Mouse (Mus musculus) lung, adult 10 weeks (tissue): ENCODE measurements around the gene Gucy1b1. TPM values are rescaled to one million over a fixed set of nuclear protein-coding genes. Genes with fewer than 3 reads are reported as not detected.

Source experiments
- polyA plus RNA-seq: library from polyadenylated mRNA; stranded (reverse); fragments of 350-450 nt; fragmentation: Illumina TruSeq; extraction: RNeasy Lipid Tissue Mini Kit (QIAGEN cat#74804); gene quantifications from one replicate; pipeline ENCODE4 v1.2.3, GENCODE M21; 2014; ENCODE audit warnings: low read depth, low replicate concordance; ENCODE audit not compliant: insufficient read depth

Gucy1b1 gene
- 57.9 TPM for polyA plus RNA-seq

DNA sequence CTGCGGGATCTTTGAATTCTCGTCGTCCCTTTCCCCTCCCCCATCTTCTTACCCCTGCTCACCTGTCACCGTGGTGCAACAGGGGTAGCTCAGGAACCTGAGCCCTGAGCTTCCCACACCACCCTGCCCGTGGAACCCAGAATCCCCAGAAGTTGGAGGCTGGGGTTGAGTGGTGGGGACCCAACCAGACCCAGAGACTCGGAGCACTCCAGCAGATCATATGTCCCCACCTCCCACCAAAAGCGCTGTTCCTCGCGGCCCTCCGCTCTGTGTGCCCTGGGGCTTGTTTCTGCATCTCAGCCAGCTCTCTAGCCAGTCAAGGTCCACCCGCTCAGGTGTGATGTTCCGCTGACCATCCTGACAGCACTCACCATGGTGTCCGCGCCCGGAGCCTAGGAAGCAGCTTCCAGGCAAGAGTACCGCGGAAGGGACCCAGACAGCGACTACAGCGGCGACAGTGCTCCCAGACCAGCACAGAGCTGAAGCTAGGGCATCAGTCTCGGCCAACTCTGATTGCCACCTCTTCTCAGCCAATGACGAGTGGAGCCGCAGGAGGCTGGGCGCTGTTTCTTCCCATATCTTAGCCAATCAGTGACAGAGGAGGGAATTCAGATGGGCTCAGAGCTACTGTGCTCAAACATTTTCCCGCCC is at the start of gene Gucy1b1:
Gene Gucy1b1, minus strand, starts transcription at position 489 of the 651 bp plus-strand sequence.

Other genes with a start within 250 kb of the Gucy1b1 start
- gene Ctso, start 142.1 kb downstream of the Gucy1b1 start, polyA plus RNA-seq, result 31.6 TPM
- gene Tdo2, start 98.5 kb downstream of the Gucy1b1 start, polyA plus RNA-seq, result 1.2 TPM
- gene Asic5, start 92.4 kb downstream of the Gucy1b1 start, polyA plus RNA-seq, result not detected
- 52.8 TPM for gene Gucy1a1, start 71.1 kb upstream of the Gucy1b1 start, polyA plus RNA-seq